Mouse (Mus musculus): ENCODE results near the gene Scube3. TPM values are rescaled to one million over a fixed set of nuclear protein-coding genes. Genes with fewer than 3 reads are reported as not detected.

Gene Scube3
- polyA plus RNA-seq, 1 experiment from 2014 or later: 10.5 TPM

Other genes with a start within 250 kb of the Scube3 start
- 40.9 and 42.6 TPM in 2 replicates for gene Anks1, start 232.8 kb upstream of the Scube3 start, polyA plus RNA-seq (2014; fragmentation: Nextera tagmentation; extraction: Ambion mirVana)
- 92.1 and 98.5 TPM in 2 replicates for gene Taf11, start 232.3 kb upstream of the Scube3 start, polyA plus RNA-seq (2014; fragmentation: Nextera tagmentation; extraction: Ambion mirVana)
- gene Tcp11, start 61.5 kb upstream of the Scube3 start, polyA plus RNA-seq (2014; fragmentation: Nextera tagmentation; extraction: Ambion mirVana): 0.39 and 1.0 TPM in 2 replicates
- gene Zfp523, start 35.0 kb downstream of the Scube3 start, polyA plus RNA-seq (2014; fragmentation: Nextera tagmentation; extraction: Ambion mirVana): 37.8 and 40.2 TPM in 2 replicates
- gene Def6, start 65.6 kb downstream of the Scube3 start, polyA plus RNA-seq (2014; fragmentation: Nextera tagmentation; extraction: Ambion mirVana): 2.2 and 2.5 TPM in 2 replicates
- 1.4 and 1.7 TPM in 2 replicates for gene Ppard, start 90.6 kb downstream of the Scube3 start, polyA plus RNA-seq (2014; fragmentation: Nextera tagmentation; extraction: Ambion mirVana)
- gene Fance, start 171.4 kb downstream of the Scube3 start, polyA plus RNA-seq (2014; fragmentation: Nextera tagmentation; extraction: Ambion mirVana): 28.0 and 32.3 TPM in 2 replicates
- 468 and 490 TPM in 2 replicates for gene Rpl10a, start 186.3 kb downstream of the Scube3 start, polyA plus RNA-seq (2014; fragmentation: Nextera tagmentation; extraction: Ambion mirVana)
- 5.6 and 5.8 TPM in 2 replicates for gene Tead3, start 208.7 kb downstream of the Scube3 start, polyA plus RNA-seq (2014; fragmentation: Nextera tagmentation; extraction: Ambion mirVana)
- 2.6 and 4.2 TPM in 2 replicates for gene Tulp1, start 223.1 kb downstream of the Scube3 start, polyA plus RNA-seq (2014; fragmentation: Nextera tagmentation; extraction: Ambion mirVana)

Data from forebrain, embryonic 11.5 days (tissue).